Mouse (Mus musculus): Measurements from ENCODE around the gene Rexo4. TPM values are rescaled to one million over a fixed set of nuclear protein-coding genes. Genes with fewer than 3 reads are reported as not detected.
A peak's percentile ranks its signal among the peaks of the same experiment; 100 is the strongest.

The Rexo4 gene
- polyA plus RNA-seq, 1 experiment from 2014 or later: 31.0 TPM

DNA sequence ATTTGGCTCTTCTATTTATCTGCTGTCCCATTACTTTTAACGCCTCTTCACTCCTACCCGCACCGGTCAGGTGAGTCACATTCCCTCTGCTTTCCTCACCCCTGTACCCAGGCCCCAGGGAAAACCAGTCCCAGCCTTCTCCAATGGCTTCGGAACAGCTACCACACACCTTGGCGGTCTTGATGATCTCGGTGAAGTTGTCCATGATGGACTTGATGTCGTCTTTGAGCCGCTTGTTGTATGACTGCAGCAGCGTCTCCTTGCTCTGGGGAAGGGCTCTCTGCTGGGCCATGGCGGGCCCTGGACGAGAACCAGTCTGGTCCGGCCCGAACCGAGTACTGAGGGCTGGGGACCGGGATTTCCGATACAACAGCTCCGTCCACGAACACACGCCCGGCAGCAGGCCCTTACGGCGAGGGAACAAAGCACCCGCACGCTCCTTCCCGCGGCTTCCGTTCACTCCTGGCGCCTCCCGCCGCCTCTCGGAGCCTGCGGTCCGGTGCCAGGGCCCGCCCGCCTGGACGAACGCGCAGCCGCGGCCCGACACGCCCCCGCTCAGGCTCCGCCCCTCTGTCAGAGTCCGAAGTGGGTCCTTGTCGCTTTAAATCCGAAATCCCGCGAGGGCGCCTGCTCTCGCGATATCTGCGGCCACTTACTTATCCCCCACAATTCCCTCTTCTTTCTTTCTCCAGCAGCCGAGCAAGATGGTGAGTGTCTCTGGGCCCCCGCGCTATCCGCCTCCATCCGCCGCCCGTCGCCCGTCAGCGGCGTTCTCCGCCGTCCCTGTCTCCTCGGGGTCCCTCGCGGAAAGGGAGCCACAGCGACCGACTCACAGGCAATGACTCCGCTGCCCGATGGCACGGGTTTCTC lies 53.8 kb downstream of the Rexo4 start, which contains the start of the genes Med22 and Rpl7a:
Gene Med22 (minus strand): TSS at position 554 of the 870 bp plus-strand sequence.
Gene Rpl7a (plus strand): TSS at position 641 of the 870 bp plus-strand sequence.
- H3K4me3 ChIP-seq (ENCODE audit: low read depth, low read length): peak within 1 kb of the TSS; percentile 93
- WGBS (ENCODE audit: insufficient replicate concordance): under 1% methylated on average over 74 of the region's 74 CpGs
- peaks cover 32% of the 10 kb centered on the region for H3K36me3 ChIP-seq (ENCODE audit: control insufficient read depth, insufficient read depth, low read length)
- no peaks in the 10 kb centered on the region for H3K27me3 ChIP-seq (ENCODE audit: control insufficient read depth, insufficient read depth, low read length)
- peak; percentile 92 for ATAC-seq (replicated peaks; ENCODE audit: insufficient number of reproducible peaks, low FRiP score, low TSS enrichment)
- peak within 1 kb of the TSS; percentile 97 for H3K9ac ChIP-seq (ENCODE audit: low read depth, low read length)
- peak within 1 kb of the TSS; percentile 86 for H3K27ac ChIP-seq (ENCODE audit: low read depth, low read length)
- H3K4me1 ChIP-seq (ENCODE audit: control insufficient read depth, insufficient read depth, low read length): peaks cover 17% of the 10 kb centered on the region
- no peaks in the 10 kb centered on the region for H3K9me3 ChIP-seq (replicated peaks; ENCODE audit: control insufficient read depth, low read length)
- peak within 1 kb of the TSS; percentile 82 for H3K4me2 ChIP-seq

DNA sequence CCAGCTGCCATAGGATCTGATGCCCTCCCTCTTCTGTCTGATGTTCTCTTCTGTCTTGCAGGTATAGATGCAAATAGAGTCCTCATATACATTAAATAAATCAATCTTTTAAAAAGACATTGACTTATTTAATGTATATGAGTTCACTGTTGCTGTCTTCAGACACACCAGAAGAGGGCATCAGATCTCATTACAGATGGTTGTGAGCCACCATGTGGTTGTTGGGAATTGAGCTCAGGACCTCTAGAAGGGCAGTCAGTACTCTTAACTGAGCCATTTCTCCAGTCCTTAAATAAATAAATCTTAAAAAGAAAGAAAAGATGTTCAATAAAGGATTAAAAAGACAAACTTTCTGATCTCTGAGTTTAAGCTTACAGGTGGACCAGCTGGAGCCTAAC lies 54.8 kb downstream of the Rexo4 start:
- no peak for ATAC-seq (replicated peaks; ENCODE audit: insufficient number of reproducible peaks, low FRiP score, low TSS enrichment)
- H3K4me2 ChIP-seq: peak overlapping the region; percentile 81
- peak overlapping the region; percentile 93 for H3K4me3 ChIP-seq (ENCODE audit: low read depth, low read length)
- H3K9ac ChIP-seq (ENCODE audit: low read depth, low read length): peak overlapping the region; percentile 85
- no peaks in the 10 kb centered on the region for H3K27me3 ChIP-seq (ENCODE audit: control insufficient read depth, insufficient read depth, low read length)
- peaks cover 32% of the 10 kb centered on the region for H3K36me3 ChIP-seq (ENCODE audit: control insufficient read depth, insufficient read depth, low read length)
- H3K9me3 ChIP-seq (replicated peaks; ENCODE audit: control insufficient read depth, low read length): no peaks in the 10 kb centered on the region
- H3K4me1 ChIP-seq (ENCODE audit: control insufficient read depth, insufficient read depth, low read length): peaks cover 17% of the 10 kb centered on the region
- no peak overlapping the region for H3K27ac ChIP-seq (ENCODE audit: low read depth, low read length)

DNA sequence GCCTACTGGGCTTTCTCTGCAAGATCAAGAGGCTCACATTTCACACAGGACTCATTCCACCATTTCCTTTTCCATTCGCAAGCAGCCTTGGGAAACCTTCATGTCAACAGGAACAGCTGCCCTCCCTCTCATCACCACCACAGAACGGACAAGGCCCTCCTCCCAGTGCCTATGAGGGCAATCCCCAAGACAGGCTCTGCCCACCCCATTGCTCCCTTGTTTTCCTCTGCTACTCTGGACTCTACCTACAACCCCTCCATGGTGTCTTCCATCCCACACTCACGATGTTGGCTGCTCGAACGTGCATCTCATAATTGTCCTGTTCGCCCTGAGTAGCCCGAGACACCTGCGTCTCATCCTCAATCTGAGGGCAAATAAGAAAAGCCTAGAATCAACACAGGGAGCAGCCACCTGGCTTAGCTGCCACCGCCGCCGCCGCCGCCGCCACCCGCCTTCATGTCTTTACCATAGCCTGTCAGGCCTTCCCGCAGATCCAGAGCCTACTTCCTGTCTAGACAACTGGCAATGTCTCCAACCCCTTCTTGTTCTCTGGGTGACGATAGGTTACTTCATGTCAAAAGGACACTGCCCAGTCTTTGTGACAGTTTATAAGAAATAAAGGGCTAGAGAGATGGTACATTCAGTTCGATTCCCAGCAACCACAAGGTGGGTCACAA lies 55.3 kb downstream of the Rexo4 start:
- ATAC-seq (replicated peaks; ENCODE audit: insufficient number of reproducible peaks, low FRiP score, low TSS enrichment): no peak
- no peak overlapping the region for H3K27ac ChIP-seq (ENCODE audit: low read depth, low read length)
- H3K4me2 ChIP-seq: peak overlapping the region; percentile 81
- H3K9ac ChIP-seq (ENCODE audit: low read depth, low read length): peak overlapping the region; percentile 30
- peaks cover 20% of the 10 kb centered on the region for H3K4me1 ChIP-seq (ENCODE audit: control insufficient read depth, insufficient read depth, low read length)
- peak overlapping the region; percentile 93 for H3K4me3 ChIP-seq (ENCODE audit: low read depth, low read length)
- 82% methylated on average over 18 of the region's 18 CpGs for WGBS (ENCODE audit: insufficient replicate concordance)
- no peaks in the 10 kb centered on the region for H3K9me3 ChIP-seq (replicated peaks; ENCODE audit: control insufficient read depth, low read length)
- peaks cover 27% of the 10 kb centered on the region for H3K36me3 ChIP-seq (ENCODE audit: control insufficient read depth, insufficient read depth, low read length)
- no peaks in the 10 kb centered on the region for H3K27me3 ChIP-seq (ENCODE audit: control insufficient read depth, insufficient read depth, low read length)

DNA sequence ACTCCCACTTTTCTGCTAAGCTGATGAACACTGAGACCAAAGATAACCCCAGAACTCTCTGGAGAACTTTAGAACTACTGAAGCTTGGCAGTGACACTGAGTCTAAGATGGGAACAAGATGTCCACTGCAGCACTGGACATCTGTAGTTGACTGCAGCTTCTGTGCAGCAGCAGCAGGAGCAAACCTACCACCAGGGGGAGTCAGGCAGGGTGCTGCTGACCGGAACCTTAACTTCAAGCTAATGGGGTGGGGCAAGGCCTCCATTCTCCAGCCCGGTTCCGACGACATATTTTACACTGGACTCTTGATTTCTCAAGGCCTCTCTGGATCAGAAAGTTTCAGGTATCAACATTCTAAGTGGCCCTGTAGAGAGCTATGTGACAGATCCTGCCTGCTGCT lies 57.1 kb downstream of the Rexo4 start:
- H3K4me2 ChIP-seq: no peak overlapping the region
- peaks cover 21% of the 10 kb centered on the region for H3K4me1 ChIP-seq (ENCODE audit: control insufficient read depth, insufficient read depth, low read length)
- no peak overlapping the region for H3K9ac ChIP-seq (ENCODE audit: low read depth, low read length)
- ATAC-seq (replicated peaks; ENCODE audit: insufficient number of reproducible peaks, low FRiP score, low TSS enrichment): no peak
- 70% methylated on average over 4 of the region's 4 CpGs for WGBS (ENCODE audit: insufficient replicate concordance)
- peaks cover 13% of the 10 kb centered on the region for H3K36me3 ChIP-seq (ENCODE audit: control insufficient read depth, insufficient read depth, low read length)
- no peaks in the 10 kb centered on the region for H3K27me3 ChIP-seq (ENCODE audit: control insufficient read depth, insufficient read depth, low read length)
- H3K9me3 ChIP-seq (replicated peaks; ENCODE audit: control insufficient read depth, low read length): no peaks in the 10 kb centered on the region
- no peak overlapping the region for H3K4me3 ChIP-seq (ENCODE audit: low read depth, low read length)
- no peak overlapping the region for H3K27ac ChIP-seq (ENCODE audit: low read depth, low read length)

DNA sequence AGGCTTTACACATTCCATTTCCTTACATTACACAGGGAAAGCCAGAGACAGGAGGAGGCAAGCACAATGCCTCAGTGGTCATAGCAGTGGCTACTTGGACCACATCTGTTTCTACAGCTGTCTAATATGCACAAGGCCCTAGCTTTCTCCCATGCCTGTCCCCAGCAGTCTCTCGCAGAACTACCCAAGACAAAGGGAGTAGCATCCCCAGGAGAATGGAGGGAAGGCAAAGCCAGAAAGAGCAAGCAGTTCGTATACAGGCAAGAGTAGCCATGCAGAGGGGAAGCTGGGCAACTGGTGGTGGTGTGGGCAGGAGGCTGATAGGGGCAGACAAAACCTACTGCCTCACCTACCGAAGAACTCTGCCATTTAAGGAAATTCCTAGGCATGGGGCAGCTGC lies 57.8 kb downstream of the Rexo4 start:
- Histone ChIP-seq H3K4me1 (ENCODE audit: control insufficient read depth, insufficient read depth, low read length) (peaks cover 22% of the 10 kb centered on the region), H3K36me3 (ENCODE audit: control insufficient read depth, insufficient read depth, low read length) (peaks cover 10% of the 10 kb centered on the region; the same call in 1 of the 2 replicates), H3K9ac (ENCODE audit: low read depth, low read length) (no peak overlapping the region), H3K9me3 (replicated peaks; ENCODE audit: control insufficient read depth, low read length) (no peaks in the 10 kb centered on the region), H3K4me2 (no peak overlapping the region), H3K27ac (ENCODE audit: low read depth, low read length) (no peak overlapping the region), H3K27me3 (ENCODE audit: control insufficient read depth, insufficient read depth, low read length) (no peaks in the 10 kb centered on the region), H3K4me3 (ENCODE audit: low read depth, low read length) (no peak overlapping the region)
- ATAC-seq (replicated peaks; ENCODE audit: insufficient number of reproducible peaks, low FRiP score, low TSS enrichment): no peak
- 90% methylated on average over 3 of the region's 3 CpGs for WGBS (ENCODE audit: insufficient replicate concordance)

DNA sequence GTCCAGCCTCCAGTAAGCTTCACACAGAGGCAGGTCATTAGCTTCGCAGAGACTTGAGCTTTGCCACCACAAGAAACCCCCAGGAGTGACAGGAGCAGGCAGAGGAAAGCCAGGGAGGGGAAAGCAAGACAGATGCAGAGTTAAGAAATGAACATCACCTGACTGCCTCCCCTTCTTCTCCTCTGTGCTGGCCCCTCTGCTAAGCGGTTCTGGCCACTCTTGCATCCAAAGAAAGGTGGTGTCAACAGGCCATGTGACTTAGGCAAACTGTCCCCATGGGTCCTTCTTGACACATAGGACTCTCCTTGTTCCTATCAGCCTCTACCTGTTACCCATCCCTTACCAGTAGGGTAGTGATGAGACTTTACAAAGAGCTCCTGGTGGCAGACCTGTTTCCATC lies 58.2 kb downstream of the Rexo4 start:
- H3K27ac ChIP-seq (ENCODE audit: low read depth, low read length): no peak overlapping the region
- ATAC-seq (replicated peaks; ENCODE audit: insufficient number of reproducible peaks, low FRiP score, low TSS enrichment): no peak
- H3K4me1 ChIP-seq (ENCODE audit: control insufficient read depth, insufficient read depth, low read length): peaks cover 22% of the 10 kb centered on the region
- no peak overlapping the region for H3K4me3 ChIP-seq (ENCODE audit: low read depth, low read length)
- H3K9ac ChIP-seq (ENCODE audit: low read depth, low read length): no peak overlapping the region
- no peaks in the 10 kb centered on the region for H3K9me3 ChIP-seq (replicated peaks; ENCODE audit: control insufficient read depth, low read length)
- WGBS (ENCODE audit: insufficient replicate concordance): 78% methylated on average over 2 of the region's 2 CpGs
- peaks cover 10% of the 10 kb centered on the region; the same call in 1 of the 2 replicates for H3K36me3 ChIP-seq (ENCODE audit: control insufficient read depth, insufficient read depth, low read length)
- no peak overlapping the region for H3K4me2 ChIP-seq
- H3K27me3 ChIP-seq (ENCODE audit: control insufficient read depth, insufficient read depth, low read length): no peaks in the 10 kb centered on the region

Other genes with a start within 250 kb of the Rexo4 start
- not detected in 2 replicates for gene Abo, start 99.4 kb downstream of the Rexo4 start, polyA plus RNA-seq (2014; fragmentation: Nextera tagmentation; extraction: Ambion mirVana)
- 8.7 and 8.9 TPM in 2 replicates for gene Surf6, start 61.5 kb downstream of the Rexo4 start, polyA plus RNA-seq (2014; fragmentation: Nextera tagmentation; extraction: Ambion mirVana)
- gene Med22, start 53.7 kb downstream of the Rexo4 start, polyA plus RNA-seq (2014; fragmentation: Nextera tagmentation; extraction: Ambion mirVana): 29.1 and 31.2 TPM in 2 replicates
- gene Rpl7a, start 53.6 kb downstream of the Rexo4 start, polyA plus RNA-seq (2014; fragmentation: Nextera tagmentation; extraction: Ambion mirVana): 428 and 468 TPM in 2 replicates
- gene Surf2, start 48.0 kb downstream of the Rexo4 start, polyA plus RNA-seq (2014; fragmentation: Nextera tagmentation; extraction: Ambion mirVana): 32.0 and 32.1 TPM in 2 replicates
- gene Surf1, start 47.9 kb downstream of the Rexo4 start, polyA plus RNA-seq (2014; fragmentation: Nextera tagmentation; extraction: Ambion mirVana): 40.3 and 43.2 TPM in 2 replicates
- 197 and 237 TPM in 2 replicates for gene Surf4, start 30.5 kb downstream of the Rexo4 start, polyA plus RNA-seq (2014; fragmentation: Nextera tagmentation; extraction: Ambion mirVana)
- gene Stkld1, start 30.3 kb downstream of the Rexo4 start, polyA plus RNA-seq (2014; fragmentation: Nextera tagmentation; extraction: Ambion mirVana): 0.10 and 0.14 TPM in 2 replicates
- 0.07 TPM in 1 of 2 replicates, not detected in the other for gene Adamts13, start 9.0 kb upstream of the Rexo4 start, polyA plus RNA-seq (2014; fragmentation: Nextera tagmentation; extraction: Ambion mirVana)
- gene Cacfd1, start 45.5 kb upstream of the Rexo4 start, polyA plus RNA-seq (2014; fragmentation: Nextera tagmentation; extraction: Ambion mirVana): 37.4 and 46.4 TPM in 2 replicates
- 0.30 TPM in 1 of 2 replicates, not detected in the other for gene Slc2a6, start 63.6 kb upstream of the Rexo4 start, polyA plus RNA-seq (2014; fragmentation: Nextera tagmentation; extraction: Ambion mirVana)
- 0.15 and 0.23 TPM in 2 replicates for gene Mymk, start 107.8 kb upstream of the Rexo4 start, polyA plus RNA-seq (2014; fragmentation: Nextera tagmentation; extraction: Ambion mirVana)
- 9.0 and 14.2 TPM in 2 replicates for gene Adamtsl2, start 115.0 kb upstream of the Rexo4 start, polyA plus RNA-seq (2014; fragmentation: Nextera tagmentation; extraction: Ambion mirVana)
- gene Fam163b, start 178.1 kb upstream of the Rexo4 start, polyA plus RNA-seq (2014; fragmentation: Nextera tagmentation; extraction: Ambion mirVana): 0.39 and 0.54 TPM in 2 replicates
- gene Dbh, start 200.8 kb upstream of the Rexo4 start, polyA plus RNA-seq (2014; fragmentation: Nextera tagmentation; extraction: Ambion mirVana): 0.47 and 0.63 TPM in 2 replicates